Mouse (Mus musculus) neural tube, embryonic 13.5 days (tissue): Measurements from ENCODE around the gene Pcbd2. TPM values are rescaled to one million over a fixed set of nuclear protein-coding genes. Genes with fewer than 3 reads are reported as not detected.

Source experiments
- ATAC-seq: fragments of 200-750 bp; cut with Nextera tagmentation; 2 replicates; pipeline ENCODE4 v1.8.0; 2017; ENCODE audit warnings: low read depth, mild to moderate bottlenecking, moderate TSS enrichment, moderate library complexity
- H3K27ac ChIP-seq: fragments of 300-500 bp; sonication (generic); replicated peaks from 2 replicates; pipeline ENCODE4 v1.5.1; 2015; ENCODE audit warnings: moderate library complexity, mild to moderate bottlenecking, inconsistent platforms
- H3K27me3 ChIP-seq: fragments of 300-500 bp; sonication (generic); 2 replicates; pipeline ENCODE4 v1.6.1; 2015; ENCODE audit warnings: mild to moderate bottlenecking, inconsistent platforms
- H3K36me3 ChIP-seq: fragments of 300-500 bp; sonication (generic); 2 replicates; pipeline ENCODE4 v1.6.1; 2015; ENCODE audit warnings: mild to moderate bottlenecking, inconsistent platforms
- H3K4me1 ChIP-seq: fragments of 300-500 bp; sonication (generic); replicated peaks from 2 replicates; pipeline ENCODE4 v1.6.1; 2015; ENCODE audit warnings: inconsistent platforms
- H3K4me2 ChIP-seq: fragments of 300-500 bp; sonication (generic); 2 replicates; pipeline ENCODE4 v1.6.1; 2015; ENCODE audit warnings: inconsistent platforms, mild to moderate bottlenecking, moderate library complexity
- H3K4me3 ChIP-seq: fragments of 300-500 bp; sonication (generic); 2 replicates; pipeline ENCODE4 v1.5.1; 2015; ENCODE audit warnings: mild to moderate bottlenecking, inconsistent platforms
- H3K9ac ChIP-seq: fragments of 300-500 bp; sonication (generic); 2 replicates; pipeline ENCODE4 v1.6.1; 2015; ENCODE audit warnings: moderate library complexity, mild to moderate bottlenecking, inconsistent platforms
- H3K9me3 ChIP-seq: fragments of 300-500 bp; sonication (generic); 2 replicates; pipeline ENCODE4 v1.6.1; 2016; ENCODE audit warnings: inconsistent platforms
- WGBS: fragments of 180-500 bp; shearing (Covaris S2); methylation state at CpG from one replicate; pipeline ENCODE4 v1.1.7; 2015; 5-methylcytosine and 5-hydroxymethylcytosine counted together
- polyA plus RNA-seq: library from polyadenylated mRNA; unstranded; fragments of >200 nt; fragmentation: Nextera tagmentation; extraction: Ambion mirVana; gene quantifications from 2 replicates; pipeline ENCODE4 v1.2.1, GENCODE M21; 2015

Gene Pcbd2
- polyA plus RNA-seq, 1 experiment from 2014 or later = 26.2 TPM

- Histone ChIP-seq H3K9ac (no peak overlapping the region), H3K4me1 (no peaks in the 10 kb centered on the region), H3K36me3 (no peaks in the 10 kb centered on the region), H3K9me3 (no peaks in the 10 kb centered on the region), H3K27ac (no peak overlapping the region), H3K27me3 (no peaks in the 10 kb centered on the region), H3K4me3 (no peak overlapping the region), H3K4me2 (no peak overlapping the region)
- ATAC-seq = no peak
- 80% methylated on average over 5 of the region's 5 CpGs for WGBS
These were observed 83.8 kb downstream of the Pcbd2 start for GRCm38 (mm10) chr13:55810947-55811346.

- Histone ChIP-seq H3K27me3 (peaks cover 6% of the 10 kb centered on the region; the same call in 1 of the 2 replicates), H3K27ac (no peak overlapping the region), H3K4me3 (no peak overlapping the region), H3K9ac (no peak overlapping the region), H3K36me3 (no peaks in the 10 kb centered on the region), H3K4me2 (no peak overlapping the region), H3K9me3 (no peaks in the 10 kb centered on the region), H3K4me1 (no peaks in the 10 kb centered on the region)
- no peak for ATAC-seq
- 63% methylated on average over 5 of the region's 5 CpGs for WGBS
These were observed 86.4 kb downstream of the Pcbd2 start for GRCm38 (mm10) chr13:55813490-55814016.

DNA sequence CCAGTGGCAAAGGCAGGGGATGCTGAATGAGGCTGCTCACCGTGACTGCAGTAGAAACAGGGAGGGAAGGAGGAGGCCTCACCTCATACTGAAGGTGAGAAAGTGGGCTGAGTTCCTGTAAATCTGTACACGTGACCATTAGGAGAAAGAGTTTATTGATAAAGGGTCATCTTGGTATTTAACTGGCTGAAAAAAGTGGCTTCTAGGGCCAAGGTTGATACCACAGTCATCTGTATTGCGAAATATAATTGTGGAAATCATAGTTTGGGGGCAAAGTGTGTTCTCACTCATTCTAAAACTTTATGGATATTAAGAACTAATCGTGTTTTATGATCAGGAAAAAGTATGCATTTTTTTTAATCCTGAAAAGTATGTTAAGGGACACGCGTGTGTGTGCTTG lies 87.7 kb downstream of the Pcbd2 start:
- no peak overlapping the region for H3K4me3 ChIP-seq
- no peak overlapping the region for H3K27ac ChIP-seq
- no peaks in the 10 kb centered on the region for H3K36me3 ChIP-seq
- ATAC-seq = no peak
- H3K27me3 ChIP-seq = peaks cover 17% of the 10 kb centered on the region
- no peak overlapping the region for H3K4me2 ChIP-seq
- H3K9me3 ChIP-seq = no peaks in the 10 kb centered on the region
- no peaks in the 10 kb centered on the region for H3K4me1 ChIP-seq
- WGBS = 85% methylated on average over 6 of the region's 6 CpGs
- H3K9ac ChIP-seq = no peak overlapping the region

DNA sequence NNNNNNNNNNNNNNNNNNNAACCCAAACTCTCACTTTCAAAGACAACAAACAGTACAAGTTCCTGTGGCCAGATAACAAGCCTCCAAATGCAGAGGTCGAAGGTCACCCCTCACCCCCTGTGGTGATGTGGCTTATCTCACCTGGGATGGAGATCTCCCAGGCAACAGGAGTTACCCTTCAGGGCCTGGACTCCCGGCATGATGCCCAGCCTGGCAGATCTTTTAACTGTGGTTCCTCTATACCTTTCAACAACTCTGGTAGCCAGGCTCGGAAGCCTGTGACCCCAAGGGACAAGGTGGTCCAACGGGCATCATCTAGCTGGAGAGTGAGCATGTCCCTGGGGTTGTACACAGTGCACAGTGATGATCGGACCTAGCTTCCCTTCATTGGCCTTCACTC lies 95.3 kb downstream of the Pcbd2 start:
- Histone ChIP-seq H3K27ac (no peak overlapping the region), H3K36me3 (no peaks in the 10 kb centered on the region), H3K4me3 (no peak overlapping the region), H3K9ac (no peak overlapping the region), H3K9me3 (no peaks in the 10 kb centered on the region), H3K4me2 (no peak overlapping the region), H3K27me3 (peaks cover 87% of the 10 kb centered on the region), H3K4me1 (peaks cover 6% of the 10 kb centered on the region; the same call in 1 of the 2 replicates)
- WGBS = 71% methylated on average over 5 of the region's 5 CpGs
- no peak for ATAC-seq

GRCm38 (mm10) chr13:55824151-55824945 lies 97.2 kb downstream of the Pcbd2 start:
- no peak for ATAC-seq
- Histone ChIP-seq H3K27ac (no peak overlapping the region), H3K4me3 (no peak overlapping the region), H3K4me2 (no peak overlapping the region), H3K27me3 (peaks cover 93% of the 10 kb centered on the region), H3K4me1 (peaks cover 13% of the 10 kb centered on the region; the same call in 1 of the 2 replicates), H3K9ac (no peak overlapping the region), H3K9me3 (no peaks in the 10 kb centered on the region), H3K36me3 (no peaks in the 10 kb centered on the region)
- WGBS = 10% methylated on average over 10 of the region's 10 CpGs

GRCm38 (mm10) chr13:55825245-55825681 lies 98.1 kb downstream of the Pcbd2 start:
- Histone ChIP-seq H3K4me2 (no peak overlapping the region), H3K4me1 (peaks cover 15% of the 10 kb centered on the region), H3K27ac (no peak overlapping the region), H3K4me3 (no peak overlapping the region), H3K9me3 (no peaks in the 10 kb centered on the region), H3K27me3 (peaks cover 95% of the 10 kb centered on the region), H3K36me3 (no peaks in the 10 kb centered on the region), H3K9ac (no peak overlapping the region)
- WGBS = under 1% methylated on average over 32 of the region's 32 CpGs
- ATAC-seq = 0 out of 2 replicates have a peak, but pooled peaks have one; percentile 30

- no peak overlapping the region for H3K9ac ChIP-seq
- no peak overlapping the region for H3K4me3 ChIP-seq
- under 1% methylated on average over 56 of the region's 56 CpGs for WGBS
- peaks cover 96% of the 10 kb centered on the region for H3K27me3 ChIP-seq
- peaks cover 23% of the 10 kb centered on the region for H3K4me1 ChIP-seq
- no peak for ATAC-seq
- H3K27ac ChIP-seq = no peak overlapping the region
- H3K9me3 ChIP-seq = no peaks in the 10 kb centered on the region
- no peaks in the 10 kb centered on the region for H3K36me3 ChIP-seq
- H3K4me2 ChIP-seq = no peak overlapping the region
These were observed 99.0 kb downstream of the Pcbd2 start for GRCm38 (mm10) chr13:55826008-55826671.

Other genes starting within 250 kb of the Pcbd2 start
- 574 and 615 TPM in 2 replicates for gene Dbn1, start 239.3 kb upstream of the Pcbd2 start, polyA plus RNA-seq
- 155 and 167 TPM in 2 replicates for gene Pdlim7, start 213.7 kb upstream of the Pcbd2 start, polyA plus RNA-seq
- 4.2 and 4.6 TPM in 2 replicates for gene Dok3, start 198.1 kb upstream of the Pcbd2 start, polyA plus RNA-seq
- gene Ddx41, start 190.7 kb upstream of the Pcbd2 start, polyA plus RNA-seq = 51.6 and 54.4 TPM in 2 replicates
- gene Fam193b, start 156.2 kb upstream of the Pcbd2 start, polyA plus RNA-seq = 49.9 and 55.4 TPM in 2 replicates
- 99.2 and 106 TPM in 2 replicates for gene Tmed9, start 153.6 kb upstream of the Pcbd2 start, polyA plus RNA-seq
- gene B4galt7, start 127.5 kb upstream of the Pcbd2 start, polyA plus RNA-seq = 44.3 and 48.1 TPM in 2 replicates
- gene Caml, start 104.4 kb upstream of the Pcbd2 start, polyA plus RNA-seq = 111 TPM in 2 replicates
- 27.5 and 27.8 TPM in 2 replicates for gene Ddx46, start 92.3 kb upstream of the Pcbd2 start, polyA plus RNA-seq
- 69.7 and 73.4 TPM in 2 replicates for gene B230219D22Rik, start 34.2 kb upstream of the Pcbd2 start, polyA plus RNA-seq
- 132 and 144 TPM in 2 replicates for gene Txndc15, start 12.7 kb upstream of the Pcbd2 start, polyA plus RNA-seq
- not detected in 2 replicates for gene Catsper3, start 57.2 kb downstream of the Pcbd2 start, polyA plus RNA-seq
- gene Pitx1, start 108.8 kb downstream of the Pcbd2 start, polyA plus RNA-seq = 0.58 TPM in 1 of 2 replicates, not detected in the other